Mouse (Mus musculus): ENCODE measurements at regions not wholly inside any gene's neighbourhood (a gene's known extent, or its start where the extent isn't known, plus 50 kb on each side); places are given as distances from the start of the nearest gene placed in this dataset.

DNA sequence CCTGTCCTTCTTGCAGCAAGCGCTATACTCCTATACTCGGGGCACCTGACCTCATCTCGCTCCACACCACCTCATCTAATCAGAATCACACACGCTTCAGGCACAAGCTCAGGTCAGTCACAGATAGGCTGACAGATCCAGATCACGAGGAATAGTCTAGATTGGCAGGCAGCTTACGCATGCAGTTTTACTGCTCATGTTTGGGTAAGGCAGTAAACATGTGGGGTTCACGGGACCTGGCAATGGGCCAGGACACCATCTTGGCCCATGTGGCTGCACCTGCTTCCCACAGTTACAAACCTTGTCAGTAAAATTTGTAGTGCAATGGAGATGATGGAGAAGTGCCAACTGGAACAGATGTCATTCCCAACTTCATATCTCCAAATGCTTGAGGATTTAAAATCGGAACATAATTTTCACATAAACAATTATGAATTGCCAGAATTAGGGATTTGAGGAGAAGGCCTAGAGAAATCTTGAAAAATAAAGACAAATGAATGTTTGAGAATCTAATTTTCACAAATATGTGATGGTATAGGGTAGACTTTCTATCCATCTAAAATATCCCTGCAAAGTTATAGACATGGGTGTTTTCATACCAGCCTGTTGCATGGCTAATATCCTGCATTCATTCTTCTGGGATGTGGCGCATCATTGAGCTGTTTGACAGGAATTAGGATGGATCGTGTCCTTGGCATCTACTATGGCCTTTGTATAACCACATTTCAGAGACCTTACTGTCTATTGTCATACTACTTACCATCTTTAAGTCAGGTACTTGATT lies 111.5 kb upstream of the 2610001J05Rik start:
- no peaks in the 10 kb centered on the region for H3K27me3 ChIP-seq (ENCODE audit: low read depth, poor library complexity, severe bottlenecking)
- 94% methylated on average over 10 of the region's 10 CpGs for whole genome bisulfite sequencing
- no peak for DNase-seq (ENCODE audit: low spot score)
- no peaks in the 10 kb centered on the region for H3K36me3 ChIP-seq
- no peak overlapping the region for H3K27ac ChIP-seq (replicated peaks)
- no peak overlapping the region for H3K4me3 ChIP-seq
- no peaks in the 10 kb centered on the region for H3K4me1 ChIP-seq
- H3K9me3 ChIP-seq (replicated peaks): peaks cover 15% of the 10 kb centered on the region

GRCm38 (mm10) chr6:13974710-13975506 lies 103.6 kb upstream of the 2610001J05Rik start:
- WGBS: 82% methylated on average over 14 of the region's 14 CpGs

GRCm38 (mm10) chr6:13964471-13964870 lies 93.2 kb upstream of the 2610001J05Rik start:
- no peaks in the 10 kb centered on the region for H3K27me3 ChIP-seq (ENCODE audit: low read depth, poor library complexity, severe bottlenecking)
- 77% methylated on average over 2 of the region's 2 CpGs for WGBS

More at GRCm38 (mm10) chr6:13974710-13975506, 103.6 kb upstream of the 2610001J05Rik start:
- Histone ChIP-seq H3K9me3 (replicated peaks) (peaks cover 9% of the 10 kb centered on the region), H3K27ac (replicated peaks) (no peak overlapping the region), H3K4me1 (no peaks in the 10 kb centered on the region), H3K27me3 (ENCODE audit: low read depth, poor library complexity, severe bottlenecking) (no peaks in the 10 kb centered on the region), H3K4me3 (no peak overlapping the region), H3K36me3 (no peaks in the 10 kb centered on the region)
- no peak for DNase-seq (ENCODE audit: low spot score)

GRCm38 (mm10) chr6:13964013-13964412 lies 92.7 kb upstream of the 2610001J05Rik start:
- no peaks in the 10 kb centered on the region for H3K4me1 ChIP-seq
- WGBS: 76% methylated on average over 2 of the region's 2 CpGs

More at GRCm38 (mm10) chr6:13964471-13964870, 93.2 kb upstream of the 2610001J05Rik start:
- Histone ChIP-seq H3K9me3 (replicated peaks) (no peaks in the 10 kb centered on the region), H3K4me1 (no peaks in the 10 kb centered on the region), H3K36me3 (no peaks in the 10 kb centered on the region), H3K4me3 (no peak overlapping the region), H3K27ac (replicated peaks) (no peak overlapping the region)
- no peak for DNase-seq (ENCODE audit: low spot score)

GRCm38 (mm10) chr6:13949640-13950039 lies 78.3 kb upstream of the 2610001J05Rik start:
- Histone ChIP-seq H3K27me3 (ENCODE audit: low read depth, poor library complexity, severe bottlenecking) (no peaks in the 10 kb centered on the region), H3K36me3 (no peaks in the 10 kb centered on the region), H3K9me3 (replicated peaks) (no peaks in the 10 kb centered on the region), H3K4me1 (no peaks in the 10 kb centered on the region), H3K4me3 (no peak overlapping the region), H3K27ac (replicated peaks) (no peak overlapping the region)
- no peak for DNase-seq (ENCODE audit: low spot score)
- 81% methylated on average over 4 of the region's 4 CpGs for WGBS

More at GRCm38 (mm10) chr6:13964013-13964412, 92.7 kb upstream of the 2610001J05Rik start:
- DNase-seq (ENCODE audit: low spot score): no peak
- H3K27me3 ChIP-seq (ENCODE audit: low read depth, poor library complexity, severe bottlenecking): no peaks in the 10 kb centered on the region
- H3K4me3 ChIP-seq: no peak overlapping the region
- H3K9me3 ChIP-seq (replicated peaks): no peaks in the 10 kb centered on the region
- no peaks in the 10 kb centered on the region for H3K36me3 ChIP-seq
- no peak overlapping the region for H3K27ac ChIP-seq (replicated peaks)

GRCm38 (mm10) chr6:13920809-13921760 lies 49.8 kb upstream of the 2610001J05Rik start:
- H3K27me3 ChIP-seq (ENCODE audit: low read depth, poor library complexity, severe bottlenecking): no peaks in the 10 kb centered on the region
- DNase-seq (ENCODE audit: low spot score): no peak
- H3K36me3 ChIP-seq: no peaks in the 10 kb centered on the region
- no peak overlapping the region for H3K4me3 ChIP-seq
- no peaks in the 10 kb centered on the region for H3K4me1 ChIP-seq
- 87% methylated on average over 9 of the region's 9 CpGs for WGBS
- H3K27ac ChIP-seq (replicated peaks): no peak overlapping the region
- H3K9me3 ChIP-seq (replicated peaks): no peaks in the 10 kb centered on the region
